Mouse (Mus musculus): ENCODE data around the gene Tmco1.

GRCm38 (mm10) chr1:167279160-167279715 lies 28.9 kb upstream of the Tmco1 start:
- TF ChIP-seq CTCF (IDR thresholded peaks at IDR 0.05; ENCODE audit: insufficient read depth, low read length) (no peak), POLR2A (IDR thresholded peaks at IDR 0.05; ENCODE audit: borderline replicate concordance, extremely low read depth, low read depth, low read length) (no peak)
